Mouse (Mus musculus) CH12.LX (cell line): Measurements from ENCODE around the gene Gm2a. TPM values are rescaled to one million over a fixed set of nuclear protein-coding genes. Genes with fewer than 3 reads are reported as not detected.

Source experiments
- DNase-seq: peaks from one replicate; pipeline ENCODE4 v3.0.0-alpha.2; 2013; ENCODE audit errors: extremely low read depth
- H3K27ac ChIP-seq: 2 replicates; pipeline ENCODE4 v1.5.1; 2012; ENCODE audit warnings: low read depth, mild to moderate bottlenecking, control low read depth, moderate library complexity; ENCODE audit not compliant: insufficient read depth
- H3K27me3 ChIP-seq: replicated peaks from 2 replicates; pipeline ENCODE3; 2012; ENCODE audit warnings: inconsistent platforms
- H3K36me3 ChIP-seq, 2 experiments: replicated peaks in 1 of 2; 2 replicates each; pipeline versions ENCODE3 to v1.6.1; 2012; ENCODE audit warnings: inconsistent platforms in 1 of 2, low read length in 1 of 2, mild to moderate bottlenecking in 1 of 2, mixed read lengths in 1 of 2, moderate library complexity in 1 of 2; ENCODE audit not compliant: control insufficient read depth in 1 of 2, insufficient read depth in 1 of 2
- H3K4me1 ChIP-seq, 2 experiments: 2 replicates each; pipeline ENCODE4 v1.6.1; 2012; ENCODE audit warnings: inconsistent platforms in 1 of 2, moderate library complexity in 1 of 2; ENCODE audit not compliant: insufficient read depth in 2 of 2, control insufficient read depth in 1 of 2
- H3K4me2 ChIP-seq: 2 replicates; pipeline ENCODE4 v1.6.1; 2012; ENCODE audit warnings: low read depth, mild to moderate bottlenecking, control low read depth; ENCODE audit not compliant: poor library complexity, insufficient read depth, severe bottlenecking
- H3K4me3 ChIP-seq, 3 experiments: fragments of 150-350 bp in 1 of 3; sonication (generic) in 1 of 3; replicated peaks in 1 of 3; 2 replicates each; pipeline versions ENCODE3 to v1.5.1; 2011 to 2012; ENCODE audit warnings: low read depth in 2 of 3, low read length in 2 of 3, mild to moderate bottlenecking in 2 of 3, moderate library complexity in 2 of 3, control low read depth in 1 of 3, improper control_type of control experiment in 1 of 3, inconsistent platforms in 1 of 3, mixed read lengths in 1 of 3; ENCODE audit not compliant: poor library complexity in 1 of 3
- H3K79me2 ChIP-seq: replicated peaks from 2 replicates; pipeline ENCODE4 v1.6.1; 2012; ENCODE audit warnings: mild to moderate bottlenecking, moderate library complexity; ENCODE audit not compliant: control insufficient read depth, poor library complexity, insufficient read depth, severe bottlenecking; ENCODE audit errors: extremely low read depth
- H3K9ac ChIP-seq: 2 replicates; pipeline ENCODE4 v1.6.1; 2012; ENCODE audit warnings: low read depth, mild to moderate bottlenecking, control low read depth, moderate library complexity; ENCODE audit not compliant: insufficient read depth
- H3K9me3 ChIP-seq: replicated peaks from 2 replicates; pipeline ENCODE3; 2012; ENCODE audit warnings: low read length, inconsistent platforms, mixed read lengths
- CTCF ChIP-seq, 2 experiments: IDR thresholded peaks in 1 of 2; conservative IDR thresholded peaks in 1 of 2; 2 replicates each; pipeline ENCODE4 v1.5.1; 2011 to 2012; ENCODE audit warnings: low read depth in 2 of 2, low read length in 2 of 2, improper control_type of control experiment in 1 of 2, inconsistent platforms in 1 of 2, mild to moderate bottlenecking in 1 of 2, moderate library complexity in 1 of 2
- E2F4 ChIP-seq: IDR thresholded peaks from 2 replicates; pipeline ENCODE4 v1.6.1; 2011; ENCODE audit warnings: low read depth, low read length, improper control_type of control experiment; ENCODE audit not compliant: insufficient replicate concordance
- ELF1 ChIP-seq: IDR thresholded peaks from 2 replicates; pipeline ENCODE4 v1.6.1; 2014; ENCODE audit warnings: low read depth, mild to moderate bottlenecking, inconsistent platforms, low read length, improper control_type of control experiment
- EP300 ChIP-seq: IDR thresholded peaks from 2 replicates; pipeline ENCODE4 v1.6.1; 2011; ENCODE audit warnings: low read length, improper control_type of control experiment
- ETS1 ChIP-seq: conservative IDR thresholded peaks from 2 replicates; pipeline ENCODE4 v1.6.1; 2012; ENCODE audit warnings: low read depth, mild to moderate bottlenecking, inconsistent platforms, low read length, improper control_type of control experiment, moderate library complexity
- IRF4 ChIP-seq: IDR thresholded peaks from 2 replicates; pipeline ENCODE4 v1.6.1; 2014; ENCODE audit warnings: low read depth, mild to moderate bottlenecking, inconsistent platforms, low read length, improper control_type of control experiment
- JUND ChIP-seq: conservative IDR thresholded peaks from 2 replicates; pipeline ENCODE4 v1.6.1; 2011; ENCODE audit warnings: low read depth, low read length, improper control_type of control experiment
- MAFK ChIP-seq: IDR thresholded peaks from 2 replicates; pipeline ENCODE4 v1.6.1; 2011; ENCODE audit warnings: low read length, improper control_type of control experiment; ENCODE audit not compliant: insufficient replicate concordance
- MAZ ChIP-seq: IDR thresholded peaks from 2 replicates; pipeline ENCODE4 v1.6.1; 2012; ENCODE audit warnings: low read depth, mild to moderate bottlenecking, inconsistent platforms, low read length, improper control_type of control experiment, moderate library complexity
- MEF2A ChIP-seq: IDR thresholded peaks from 2 replicates; pipeline ENCODE4 v1.6.1; 2014; ENCODE audit warnings: low read depth, mild to moderate bottlenecking, inconsistent platforms, low read length, improper control_type of control experiment, borderline replicate concordance
- NELFE ChIP-seq: IDR thresholded peaks from 2 replicates; pipeline ENCODE4 v1.6.1; 2011; ENCODE audit warnings: low read depth, low read length, improper control_type of control experiment
- NRF1 ChIP-seq: IDR thresholded peaks from 2 replicates; pipeline ENCODE4 v1.6.1; 2014; ENCODE audit warnings: low read depth, mild to moderate bottlenecking, inconsistent platforms, low read length, improper control_type of control experiment, moderate library complexity
- POLR2A ChIP-seq: IDR thresholded peaks from 2 replicates; pipeline ENCODE4 v1.6.1; 2011; ENCODE audit warnings: low read depth, mild to moderate bottlenecking, improper control_type of control experiment, low read length
- POLR2AphosphoS2 ChIP-seq: IDR thresholded peaks from 2 replicates; pipeline ENCODE4 v1.6.1; 2011; ENCODE audit warnings: low read depth, low read length, improper control_type of control experiment
- SIN3A ChIP-seq: IDR thresholded peaks from 2 replicates; pipeline ENCODE4 v1.6.1; 2012; ENCODE audit warnings: low read length, improper control_type of control experiment, inconsistent platforms
- SMC3 ChIP-seq: IDR thresholded peaks from 2 replicates; pipeline ENCODE4 v1.6.1; 2011; ENCODE audit warnings: low read depth, low read length, improper control_type of control experiment
- TBP ChIP-seq: conservative IDR thresholded peaks from 2 replicates; pipeline ENCODE4 v1.6.1; 2011; ENCODE audit warnings: low read depth, low read length, improper control_type of control experiment
- TCF12 ChIP-seq: IDR thresholded peaks from 2 replicates; pipeline ENCODE4 v1.6.1; 2014; ENCODE audit warnings: low read depth, mild to moderate bottlenecking, inconsistent platforms, low read length, improper control_type of control experiment
- USF2 ChIP-seq: conservative IDR thresholded peaks from 2 replicates; pipeline ENCODE4 v1.6.1; 2011; ENCODE audit warnings: low read depth, low read length, improper control_type of control experiment
- ZC3H11A ChIP-seq: IDR thresholded peaks from 2 replicates; pipeline ENCODE4 v1.6.1; 2012; ENCODE audit warnings: low read depth, mild to moderate bottlenecking, inconsistent platforms, low read length, improper control_type of control experiment
- ZKSCAN1 ChIP-seq: IDR thresholded peaks from 2 replicates; pipeline ENCODE4 v1.6.1; 2012; ENCODE audit warnings: low read depth, inconsistent platforms, low read length, improper control_type of control experiment, borderline replicate concordance
- ZNF384 ChIP-seq: IDR thresholded peaks from 2 replicates; pipeline ENCODE4 v1.6.1; 2012; ENCODE audit warnings: low read depth, low read length, improper control_type of control experiment, inconsistent platforms
- dilution Hi-C: fragments of 300-500 bp; cut with MboI; formaldehyde crosslinking; loops from 2 replicates; pipeline ENCODE4 v1.14.3; 2020; ENCODE audit warnings: low sequenced_read_pairs; ENCODE audit not compliant: extremely low pct_unique_long_range_greater_than_20kb, extremely low pct_ligation_motif_present
- in situ Hi-C: fragments of 300-500 bp; cut with MboI; formaldehyde crosslinking; loops from 3 replicates; pipeline ENCODE4 v1.14.3; 2019; ENCODE audit warnings: low sequenced_read_pairs, low pct_ligation_motif_present, low pct_unique_long_range_greater_than_20kb, mixed read lengths
- polyA plus RNA-seq: library from polyadenylated mRNA; unstranded; fragments of >175 nt; gene quantifications from 2 replicates; pipeline ENCODE4 v1.2.1, GENCODE M21; 2012; ENCODE audit warnings: low read depth; ENCODE audit not compliant: insufficient read length
- total RNA-seq, 2 experiments: library from RNA; depleted of rRNA; stranded (reverse); fragments of 300-350 nt in 1 of 2; fragments of >200 nt in 1 of 2; gene quantifications; 2 replicates each; pipeline ENCODE4 v1.2.3; 2012 to 2014

Gm2a gene
- total and polyA plus RNA-seq, 3 experiments, result 10.0 to 26.5 (median 25.6) TPM

- Histone ChIP-seq H3K4me3 (no peak overlapping the region), H3K27ac (no peak overlapping the region), H3K4me2 (no peak overlapping the region), H3K9ac (no peak overlapping the region), H3K27me3 (peaks cover 1% of the 10 kb centered on the region), H3K4me1 (peaks cover 13 to 31% of the 10 kb centered on the region in 2 experiments), H3K9me3 (peaks cover 4% of the 10 kb centered on the region), H3K79me2 (no peaks in the 10 kb centered on the region), H3K36me3 (no peaks in the 10 kb centered on the region)
- TF ChIP-seq USF2, result no peak
- TF ChIP-seq TBP, result no peak
- TF ChIP-seq NELFE, result no peak
- TF ChIP-seq MAZ, result no peak
- no peak for TF ChIP-seq JUND
- TF ChIP-seq CTCF (conservative IDR thresholded peaks at IDR 0.05 in 1 of 2, IDR thresholded peaks at IDR 0.05 in 1 of 2; ENCODE audit: low read depth in 2 of 2, low read length in 2 of 2), result no peak
- no peak for TF ChIP-seq MAFK
- no peak for TF ChIP-seq POLR2A
- no peak for TF ChIP-seq TCF12
- no peak for TF ChIP-seq SMC3
- no peak for TF ChIP-seq ETS1
- in situ Hi-C loops (loop anchor here (5.0 kb wide), 1 partner anchor 39 kb away; no protein-coding TSS in a partner anchor), dilution Hi-C loops (no loop called here)
- no peak for DNase-seq
Measured at GRCm38 (mm10) chr11:55081206-55081605, 16.7 kb upstream of the Gm2a start.

DNA sequence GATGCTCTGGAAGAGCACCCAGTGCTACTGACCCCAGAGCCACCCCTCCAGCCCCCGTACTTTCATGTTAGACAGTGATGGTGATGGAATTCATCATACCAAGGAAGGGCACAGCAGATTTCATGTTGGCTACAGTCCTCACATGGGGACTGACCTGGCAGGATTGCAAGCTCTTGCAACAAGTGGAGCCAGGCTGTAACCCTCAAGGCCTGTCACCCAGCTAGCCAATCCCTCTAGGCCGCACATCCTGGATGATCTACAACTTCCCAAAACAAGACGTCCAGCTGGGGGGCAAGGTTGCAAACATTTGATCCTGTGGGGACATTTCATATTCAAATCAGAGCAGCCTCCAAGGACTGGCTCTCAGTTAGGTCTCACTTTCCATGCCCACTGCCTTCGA lies 13.3 kb upstream of the Gm2a start:
- no peak overlapping the region for H3K9ac ChIP-seq
- peaks cover 3 to 17% of the 10 kb centered on the region in 2 experiments; a peak in 3 of 4 replicates for H3K4me1 ChIP-seq
- H3K27me3 ChIP-seq, result peaks cover 1% of the 10 kb centered on the region
- H3K4me2 ChIP-seq, result no peak overlapping the region
- no peak for DNase-seq
- H3K79me2 ChIP-seq, result no peaks in the 10 kb centered on the region
- dilution Hi-C loops, result no loop called here
- H3K36me3 ChIP-seq, result no peaks in the 10 kb centered on the region
- no peak overlapping the region for H3K27ac ChIP-seq
- in situ Hi-C loops, result loop anchor here (5.0 kb wide), 1 partner anchor 42 kb away; no protein-coding TSS in a partner anchor
- no peak for TF ChIP-seq NELFE
- TF ChIP-seq NRF1, result no peak
- TF ChIP-seq MEF2A, result no peak
- no peak for TF ChIP-seq IRF4
- no peak for TF ChIP-seq USF2
- TF ChIP-seq ZC3H11A, result no peak
- TF ChIP-seq POLR2AphosphoS2, result no peak
- no peak for TF ChIP-seq CTCF (conservative IDR thresholded peaks at IDR 0.05 in 1 of 2, IDR thresholded peaks at IDR 0.05 in 1 of 2; ENCODE audit: low read depth in 2 of 2, low read length in 2 of 2)
- TF ChIP-seq ELF1, result no peak
- no peak for TF ChIP-seq SIN3A
- no peak for TF ChIP-seq E2F4
- no peak for TF ChIP-seq ZKSCAN1
- no peak for TF ChIP-seq ZNF384
- no peak for TF ChIP-seq EP300
- no peak overlapping the region for H3K4me3 ChIP-seq
- H3K9me3 ChIP-seq, result peaks cover 4% of the 10 kb centered on the region
